Mouse (Mus musculus) heart, postnatal 0 days (tissue): ENCODE data around the gene Tef.

ENCODE experiments used
- CTCF ChIP-seq: IDR thresholded peaks from 2 replicates; pipeline ENCODE4 v1.5.1; 2016; ENCODE audit warnings: antibody characterized with exemption, control low read depth, low read depth
- EP300 ChIP-seq: IDR thresholded peaks from 2 replicates; pipeline ENCODE4 v1.6.1; 2016; ENCODE audit warnings: antibody characterized with exemption, low read depth

GRCm38 (mm10) chr15:81829208-81829580, 27.0 kb downstream of the Tef start:
- TF ChIP-seq CTCF: no peak
- TF ChIP-seq EP300: no peak
